Mouse (Mus musculus): Measurements from ENCODE around the gene Abcf1.

DNA sequence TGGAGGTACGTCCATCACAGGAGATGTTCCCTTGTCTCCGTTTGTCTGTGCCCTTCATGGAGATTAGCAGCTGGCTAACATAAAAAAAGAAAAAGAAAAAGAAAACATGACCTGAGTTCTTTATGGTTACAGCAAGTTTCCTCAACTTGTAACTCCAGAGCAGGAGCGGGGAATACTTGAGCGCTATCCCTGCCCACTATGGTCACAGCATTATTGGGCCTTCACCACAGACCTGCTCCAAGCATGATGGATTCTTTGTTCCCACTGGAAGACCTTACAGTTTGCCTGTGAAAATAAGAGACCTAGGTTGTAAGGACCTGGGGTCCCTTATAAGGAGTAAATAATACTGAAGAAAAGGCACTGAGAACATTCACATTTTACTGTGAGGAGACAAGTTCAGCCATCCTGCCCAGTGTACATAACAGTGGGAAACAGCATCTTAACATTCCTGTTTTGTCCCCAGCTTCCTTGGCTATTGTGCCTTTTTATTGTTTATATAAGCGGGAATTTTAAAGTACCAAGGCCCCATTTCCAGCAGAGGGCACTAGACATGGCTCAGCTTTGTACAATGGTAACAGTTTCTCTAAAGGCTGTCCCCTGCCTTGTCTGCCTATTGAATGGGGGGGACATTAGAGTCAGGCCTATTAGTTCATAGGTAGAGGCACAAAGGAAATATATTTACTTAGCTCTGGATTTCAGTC, 48.5 kb downstream of the Abcf1 start:
- TF ChIP-seq CTCF (IDR thresholded peaks at IDR 0.05; ENCODE audit: borderline replicate concordance, insufficient read depth, low read length) (no peak), POLR2A (IDR thresholded peaks at IDR 0.05; ENCODE audit: low read depth, low read length) (peak; percentile 54)
